Mouse (Mus musculus) neural tube, embryonic 11.5 days (tissue): ENCODE results near the gene Axin1. TPM values are rescaled to one million over a fixed set of nuclear protein-coding genes. Genes with fewer than 3 reads are reported as not detected.
"Not testable (repeated sequence)": the region's sequence is repeated elsewhere in the genome, so short reads cannot be mapped to it uniquely, and the experiment has no call there.

Experiments
- ATAC-seq: fragments of 200-750 bp; cut with Nextera tagmentation; 2 replicates; pipeline ENCODE4 v1.8.0; 2017; ENCODE audit warnings: moderate number of reproducible peaks, mild to moderate bottlenecking, moderate TSS enrichment, moderate library complexity; ENCODE audit not compliant: insufficient read depth, low FRiP score, low TSS enrichment
- DNase-seq: peaks from one replicate; pipeline ENCODE4 v3.0.0-alpha.2; 2015; ENCODE audit warnings: low spot score
- H3K27ac ChIP-seq: fragments of 300-500 bp; sonication (generic); 2 replicates; pipeline ENCODE4 v1.5.1; 2014; ENCODE audit warnings: low read depth, mild to moderate bottlenecking, low read length
- H3K27me3 ChIP-seq: fragments of 300-500 bp; sonication (generic); 2 replicates; pipeline ENCODE4 v1.6.1; 2014; ENCODE audit warnings: mild to moderate bottlenecking, low read length, mixed read lengths; ENCODE audit not compliant: control insufficient read depth, insufficient read depth
- H3K36me3 ChIP-seq: fragments of 300-500 bp; sonication (generic); 2 replicates; pipeline ENCODE4 v1.6.1; 2014; ENCODE audit warnings: mild to moderate bottlenecking, low read length, moderate library complexity, mixed read lengths; ENCODE audit not compliant: control insufficient read depth, insufficient read depth
- H3K4me1 ChIP-seq: fragments of 300-500 bp; sonication (generic); 2 replicates; pipeline ENCODE4 v1.6.1; 2014; ENCODE audit warnings: low read length, mixed read lengths; ENCODE audit not compliant: control insufficient read depth, insufficient read depth
- H3K4me2 ChIP-seq: fragments of 300-500 bp; sonication (generic); 2 replicates; pipeline ENCODE4 v1.6.1; 2014; ENCODE audit warnings: low read depth, mild to moderate bottlenecking, moderate library complexity
- H3K4me3 ChIP-seq: fragments of 300-500 bp; sonication (generic); 2 replicates; pipeline ENCODE4 v1.5.1; 2014; ENCODE audit warnings: low read depth, low read length
- H3K9ac ChIP-seq: fragments of 300-500 bp; sonication (generic); 2 replicates; pipeline ENCODE4 v1.6.1; 2014; ENCODE audit warnings: mild to moderate bottlenecking, low read length
- H3K9me3 ChIP-seq: fragments of 300-500 bp; sonication (generic); 2 replicates; pipeline ENCODE4 v1.6.1; 2016; ENCODE audit warnings: low read length; ENCODE audit not compliant: control insufficient read depth
- WGBS: fragments of 180-500 bp; shearing (Covaris S2); extraction: QIAGEN DNeasy Blood & Tissue Kit; methylation state at CpG from one replicate; pipeline ENCODE4 v1.1.7; 2014; 5-methylcytosine and 5-hydroxymethylcytosine counted together
- polyA plus RNA-seq: library from polyadenylated mRNA; unstranded; fragments of >200 nt; fragmentation: Nextera tagmentation; extraction: Ambion mirVana; gene quantifications from 2 replicates; pipeline ENCODE4 v1.2.1, GENCODE M21; 2014

Gene Axin1
- polyA plus RNA-seq, 1 experiment from 2014 or later: 19.3 TPM

- H3K4me2 ChIP-seq: no peak overlapping the region
- no peak overlapping the region for H3K4me3 ChIP-seq
- H3K4me1 ChIP-seq: no peaks in the 10 kb centered on the region
- WGBS: 88% methylated on average over 2 of the region's 2 CpGs
- H3K36me3 ChIP-seq: peaks cover 10% of the 10 kb centered on the region
- no peak overlapping the region for H3K9ac ChIP-seq
- H3K9me3 ChIP-seq: no peaks in the 10 kb centered on the region; the same call in 1 of the 2 replicates
- no peak overlapping the region for H3K27ac ChIP-seq
- ATAC-seq (no peak), DNase-seq (no peak)
- no peaks in the 10 kb centered on the region for H3K27me3 ChIP-seq
Measured at GRCm38 (mm10) chr17:26151886-26152630, 13.6 kb downstream of the Axin1 start.

- no peak for ATAC-seq
- no peak overlapping the region for H3K27ac ChIP-seq
- WGBS: 86% methylated on average over 1 of the region's 1 CpGs
- no peak overlapping the region for H3K4me3 ChIP-seq
- no peak overlapping the region for H3K9ac ChIP-seq
- H3K27me3 ChIP-seq: no peaks in the 10 kb centered on the region
- DNase-seq: no peak
- H3K4me2 ChIP-seq: no peak overlapping the region
- H3K4me1 ChIP-seq: no peaks in the 10 kb centered on the region
- H3K36me3 ChIP-seq: no peaks in the 10 kb centered on the region; the same call in 1 of the 2 replicates
- no peaks in the 10 kb centered on the region for H3K9me3 ChIP-seq
Measured at GRCm38 (mm10) chr17:26162736-26163135, 24.2 kb downstream of the Axin1 start.

GRCm38 (mm10) chr17:26168039-26168438, 29.6 kb downstream of the Axin1 start:
- Histone ChIP-seq H3K9me3 (no peaks in the 10 kb centered on the region), H3K36me3 (no peaks in the 10 kb centered on the region), H3K4me1 (no peaks in the 10 kb centered on the region), H3K27ac (no peak overlapping the region), H3K27me3 (no peaks in the 10 kb centered on the region), H3K4me2 (no peak overlapping the region), H3K4me3 (no peak overlapping the region), H3K9ac (no peak overlapping the region)
- DNase-seq: no peak
- WGBS: 96% methylated on average over 2 of the region's 2 CpGs
- ATAC-seq: no peak

- 91% methylated on average over 2 of the region's 2 CpGs for WGBS
- not testable (repeated sequence) for H3K4me1 ChIP-seq, H3K27ac ChIP-seq, H3K4me3 ChIP-seq, H3K9me3 ChIP-seq, H3K4me2 ChIP-seq, H3K9ac ChIP-seq, H3K36me3 ChIP-seq, DNase-seq, ATAC-seq, H3K27me3 ChIP-seq
Measured at GRCm38 (mm10) chr17:26175248-26175647, 36.8 kb downstream of the Axin1 start.

GRCm38 (mm10) chr17:26178611-26179010, 40.1 kb downstream of the Axin1 start:
- no peaks in the 10 kb centered on the region for H3K9me3 ChIP-seq
- H3K4me1 ChIP-seq: no peaks in the 10 kb centered on the region
- no peak overlapping the region for H3K4me3 ChIP-seq
- no peaks in the 10 kb centered on the region for H3K27me3 ChIP-seq
- H3K4me2 ChIP-seq: no peak overlapping the region
- H3K36me3 ChIP-seq: peaks cover 7% of the 10 kb centered on the region
- ATAC-seq (no peak), DNase-seq (no peak)
- no peak overlapping the region for H3K9ac ChIP-seq
- H3K27ac ChIP-seq: no peak overlapping the region

- no peak for ATAC-seq
- H3K4me1 ChIP-seq: no peaks in the 10 kb centered on the region
Measured at GRCm38 (mm10) chr17:26181179-26181578, 42.7 kb downstream of the Axin1 start.

GRCm38 (mm10) chr17:26187592-26187991, 49.1 kb downstream of the Axin1 start:
- peaks cover 20% of the 10 kb centered on the region for H3K36me3 ChIP-seq

More at GRCm38 (mm10) chr17:26181179-26181578, 42.7 kb downstream of the Axin1 start:
- Histone ChIP-seq H3K36me3 (peaks cover 10% of the 10 kb centered on the region), H3K9me3 (no peaks in the 10 kb centered on the region), H3K9ac (no peak overlapping the region), H3K27ac (no peak overlapping the region), H3K4me2 (no peak overlapping the region), H3K4me3 (no peak overlapping the region), H3K27me3 (no peaks in the 10 kb centered on the region)
- no peak for DNase-seq
- WGBS: 98% methylated on average over 3 of the region's 3 CpGs

GRCm38 (mm10) chr17:26188091-26188805, 49.8 kb downstream of the Axin1 start:
- no peak overlapping the region for H3K9ac ChIP-seq
- H3K9me3 ChIP-seq: no peaks in the 10 kb centered on the region
- DNase-seq (no peak), ATAC-seq (no peak)
- H3K4me1 ChIP-seq: no peaks in the 10 kb centered on the region
- H3K4me3 ChIP-seq: no peak overlapping the region
- H3K36me3 ChIP-seq: peaks cover 20% of the 10 kb centered on the region
- WGBS: 93% methylated on average over 11 of the region's 11 CpGs
- no peaks in the 10 kb centered on the region for H3K27me3 ChIP-seq
- H3K4me2 ChIP-seq: no peak overlapping the region
- H3K27ac ChIP-seq: no peak overlapping the region

More at GRCm38 (mm10) chr17:26187592-26187991, 49.1 kb downstream of the Axin1 start:
- Histone ChIP-seq H3K4me3 (no peak overlapping the region), H3K4me2 (no peak overlapping the region), H3K9me3 (no peaks in the 10 kb centered on the region), H3K27me3 (no peaks in the 10 kb centered on the region), H3K27ac (no peak overlapping the region), H3K4me1 (no peaks in the 10 kb centered on the region), H3K9ac (no peak overlapping the region)
- no peak for DNase-seq
- 94% methylated on average over 5 of the region's 5 CpGs for WGBS
- ATAC-seq: no peak

- 90% methylated on average over 7 of the region's 7 CpGs for WGBS
- H3K9me3 ChIP-seq, H3K4me2 ChIP-seq, ATAC-seq, H3K27ac ChIP-seq, H3K27me3 ChIP-seq, H3K9ac ChIP-seq, H3K4me3 ChIP-seq, DNase-seq, H3K4me1 ChIP-seq: not testable (repeated sequence)
- peaks cover 28% of the 10 kb centered on the region for H3K36me3 ChIP-seq
Measured at GRCm38 (mm10) chr17:26191486-26191885, 53.0 kb downstream of the Axin1 start.
